Mouse (Mus musculus): Measurements from ENCODE around the gene Epb41l1.

DNA sequence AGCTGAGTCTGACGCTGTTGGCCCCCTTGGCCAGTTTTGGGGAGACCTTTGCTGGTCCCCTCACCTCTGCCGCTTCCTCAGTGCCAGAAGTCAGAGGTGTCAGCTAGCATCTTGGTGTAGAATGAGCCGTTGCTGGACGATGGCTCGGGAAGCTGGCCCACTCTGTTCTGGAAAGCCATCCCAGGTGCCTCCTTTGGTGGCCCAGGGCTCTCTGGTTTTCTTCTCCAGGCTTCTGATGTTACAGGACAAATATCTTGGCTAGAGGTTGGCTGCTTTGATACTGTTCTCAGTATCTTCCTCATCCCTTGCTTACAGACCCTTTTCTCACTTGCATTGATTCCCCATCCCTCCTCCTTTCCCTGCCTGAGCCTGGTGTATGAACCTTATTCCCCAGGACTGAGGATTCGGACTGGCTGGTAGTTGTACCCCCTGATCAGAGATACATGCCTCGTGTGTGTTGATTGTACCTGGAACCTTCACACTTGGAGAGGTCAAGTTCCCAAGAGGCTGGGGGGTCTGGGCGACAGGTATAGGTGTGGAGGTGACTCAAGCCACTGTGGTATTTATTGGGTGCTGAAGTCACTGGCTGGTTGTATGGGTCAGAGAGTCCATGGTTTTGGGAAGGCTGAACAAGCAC lies 55.5 kb downstream of the Epb41l1 start:
- TF ChIP-seq CTCF (IDR thresholded peaks at IDR 0.05; ENCODE audit: low read depth), result no peak
- TF ChIP-seq EP300 (IDR thresholded peaks at IDR 0.05; ENCODE audit: low read depth), result no peak
